Mouse (Mus musculus): Measurements from ENCODE around the gene Il12rb2.

Gene Il12rb2

DNA sequence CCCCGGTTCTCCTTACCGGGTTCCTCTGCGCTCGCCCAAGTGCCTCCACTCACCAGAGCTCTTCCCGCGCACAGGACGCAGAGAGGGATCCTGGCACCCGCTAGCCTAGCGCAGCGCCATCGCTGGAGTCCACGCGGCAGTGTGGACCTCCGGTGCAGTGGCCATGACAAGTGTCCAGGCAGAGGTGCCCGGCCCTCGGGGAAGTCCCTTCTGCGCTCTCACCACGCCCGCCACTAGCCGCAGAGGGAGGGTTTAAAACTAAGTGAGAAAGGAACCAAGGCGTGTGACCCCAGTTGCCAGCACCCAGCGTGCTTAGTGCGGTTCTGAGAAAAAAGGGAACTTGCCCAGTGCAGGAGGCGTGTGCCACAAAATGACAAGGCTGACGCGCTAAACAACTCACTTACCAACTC lies at the start of gene Il12rb2:
TSS of gene Il12rb2 (minus strand) at position 207 of the 410 bp plus-strand sequence.
- DNase-seq = peak; percentile 28 to 38

DNA sequence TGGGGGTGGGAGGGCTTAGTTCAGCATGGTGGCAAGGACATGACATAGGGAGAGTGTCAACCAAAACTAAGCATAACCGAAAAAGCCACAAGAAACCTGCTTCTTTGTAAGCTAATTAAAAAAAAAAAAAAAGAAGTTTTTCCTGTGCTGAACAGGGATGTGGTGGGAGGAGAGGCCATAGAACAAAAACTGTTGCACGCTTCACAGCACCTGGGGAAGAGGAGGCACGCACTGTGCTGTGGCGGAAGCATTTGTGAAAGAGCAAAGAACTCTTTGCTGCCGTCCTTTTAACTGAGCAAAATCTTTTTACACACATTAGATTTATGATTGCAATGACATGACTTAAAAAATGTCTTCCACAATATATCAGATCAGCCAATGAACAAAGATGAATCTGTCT lies 45.8 kb upstream of the Il12rb2 start:
- no peak for DNase-seq

DNA sequence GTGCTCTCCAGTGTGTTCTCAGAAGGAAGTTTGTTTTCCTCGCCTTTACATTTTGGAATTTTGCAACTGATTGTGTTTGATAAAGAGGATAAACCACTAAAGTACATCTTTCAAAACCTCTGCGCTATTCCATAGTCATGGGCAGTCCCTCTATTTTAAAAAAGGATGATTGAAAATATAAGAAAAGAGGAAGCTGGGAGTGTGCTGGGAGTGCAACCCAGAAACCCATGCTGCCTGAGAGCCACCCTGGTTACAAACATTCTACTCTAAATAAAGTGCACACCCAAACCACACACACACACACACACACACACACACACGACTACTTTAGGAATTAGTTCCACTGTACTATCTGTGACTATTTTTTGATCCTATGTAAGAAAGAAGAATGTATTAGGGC lies 40.6 kb upstream of the Il12rb2 start:
- DNase-seq = no peak

DNA sequence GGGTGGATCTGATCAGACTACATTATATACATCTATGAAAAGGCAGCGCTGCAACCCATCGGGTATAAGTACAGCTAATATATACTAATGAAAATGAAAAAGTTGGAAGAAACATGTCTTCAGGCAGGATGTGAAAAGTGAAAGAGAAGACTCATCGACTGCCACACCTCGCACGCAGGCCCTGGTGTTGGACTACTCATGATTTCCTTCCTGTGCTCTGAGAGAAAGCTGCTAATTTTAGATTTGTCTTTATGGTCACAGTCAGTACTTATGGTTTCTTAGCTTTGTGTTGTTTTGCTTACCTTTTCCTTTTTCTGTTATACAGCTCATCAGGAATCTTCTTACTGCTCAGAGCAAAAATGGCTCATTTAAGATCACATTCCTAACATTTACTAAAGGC lies 39.3 kb upstream of the Il12rb2 start:
- no peak for DNase-seq

DNA sequence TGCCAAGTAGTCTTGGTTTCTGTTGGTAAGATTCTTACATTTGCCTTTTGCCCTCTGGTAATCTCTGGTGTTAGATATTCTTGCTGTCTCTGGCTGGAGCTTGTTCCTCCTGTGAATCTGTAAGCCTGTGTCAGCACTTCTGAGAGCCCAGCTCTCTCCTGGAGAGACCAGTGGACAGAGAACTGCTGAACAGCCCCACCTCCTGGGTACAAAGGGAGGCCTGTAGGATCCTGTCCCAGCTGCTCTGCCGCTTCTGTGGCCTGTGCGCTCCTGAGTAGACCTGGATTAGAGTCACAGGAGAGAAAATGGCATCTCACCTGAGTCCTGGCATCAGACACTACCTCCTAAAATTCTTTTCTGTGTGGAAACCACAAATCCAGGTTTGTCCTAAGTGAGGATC lies 37.4 kb upstream of the Il12rb2 start:
- no peak for DNase-seq

DNA sequence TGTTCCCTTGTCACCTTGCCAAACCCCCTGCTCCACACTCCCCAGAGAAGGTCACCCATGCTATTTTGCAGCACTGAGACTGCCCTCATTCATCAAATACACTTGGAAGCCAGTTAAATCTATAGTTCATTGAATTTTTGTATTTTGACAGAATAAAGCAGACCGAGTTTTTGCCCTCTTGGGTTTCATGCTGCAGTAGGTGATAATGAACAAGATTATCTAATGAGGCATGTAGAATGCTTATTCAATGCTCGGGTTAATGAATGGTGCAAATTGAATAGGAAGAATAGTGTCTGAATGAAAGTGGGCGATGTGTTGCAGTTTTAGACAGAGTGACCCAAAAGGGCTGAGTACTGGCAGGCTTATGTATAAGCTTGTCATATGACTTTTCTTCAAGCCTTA lies 29.3 kb upstream of the Il12rb2 start:
- DNase-seq = no peak

DNA sequence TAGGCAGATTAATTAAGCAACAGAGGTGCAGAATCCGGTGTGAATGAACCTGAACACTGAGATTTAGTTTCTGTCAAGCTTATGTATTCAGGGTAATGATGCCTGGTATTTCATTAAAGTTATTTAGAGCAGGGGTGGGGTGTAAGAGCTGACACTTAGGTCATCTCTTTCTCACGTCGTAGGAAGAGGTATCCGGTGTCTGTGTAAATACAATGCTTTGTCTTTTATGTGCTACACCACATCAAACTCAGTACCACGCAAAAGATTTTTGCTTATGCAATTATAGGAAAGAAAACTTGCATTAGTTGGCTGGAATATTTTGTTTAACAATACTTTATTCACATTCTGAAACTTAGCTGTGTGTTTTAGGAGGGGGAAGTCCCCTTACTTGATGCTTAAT lies 23.6 kb upstream of the Il12rb2 start:
- no peak for DNase-seq

DNA sequence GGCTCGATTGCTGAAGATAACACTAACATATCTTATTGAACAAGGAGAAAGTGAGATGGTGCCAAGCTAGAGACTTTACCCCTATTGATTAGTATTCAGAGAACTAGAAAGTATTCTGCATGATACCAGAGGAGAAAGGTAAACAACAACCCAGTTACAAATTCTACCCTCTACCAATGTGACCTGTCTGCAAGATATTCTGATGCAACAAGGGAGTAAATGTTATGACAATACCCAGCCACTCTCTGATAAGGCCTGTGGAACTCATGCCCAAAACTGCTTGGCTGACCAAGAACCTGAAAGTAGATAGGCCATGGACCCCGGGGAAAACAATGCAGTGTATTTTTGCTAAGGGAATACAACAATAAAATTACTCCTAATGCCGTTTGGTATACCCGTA lies 10.2 kb downstream of the Il12rb2 start:
- DNase-seq = no peak

DNA sequence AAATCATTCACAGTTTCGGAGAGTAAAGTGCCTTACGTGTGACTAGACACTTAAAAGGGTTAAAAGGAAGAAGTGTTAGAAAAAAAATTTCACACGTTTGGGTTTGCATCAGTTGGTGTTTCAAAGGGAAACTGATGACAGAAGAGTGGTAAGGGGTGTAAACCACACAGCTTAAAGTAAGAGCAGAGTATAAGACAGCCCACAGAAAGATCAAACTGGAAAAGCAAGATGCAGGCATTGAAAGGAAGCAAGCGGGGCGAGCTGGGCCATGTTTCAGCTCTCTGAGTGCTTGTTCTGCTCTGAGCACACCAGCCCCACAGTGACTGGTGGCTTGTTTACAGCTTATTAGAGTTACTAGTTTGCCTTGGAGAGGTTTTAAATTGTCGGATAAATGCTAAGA lies 27.9 kb downstream of the Il12rb2 start:
- no peak for DNase-seq

DNA sequence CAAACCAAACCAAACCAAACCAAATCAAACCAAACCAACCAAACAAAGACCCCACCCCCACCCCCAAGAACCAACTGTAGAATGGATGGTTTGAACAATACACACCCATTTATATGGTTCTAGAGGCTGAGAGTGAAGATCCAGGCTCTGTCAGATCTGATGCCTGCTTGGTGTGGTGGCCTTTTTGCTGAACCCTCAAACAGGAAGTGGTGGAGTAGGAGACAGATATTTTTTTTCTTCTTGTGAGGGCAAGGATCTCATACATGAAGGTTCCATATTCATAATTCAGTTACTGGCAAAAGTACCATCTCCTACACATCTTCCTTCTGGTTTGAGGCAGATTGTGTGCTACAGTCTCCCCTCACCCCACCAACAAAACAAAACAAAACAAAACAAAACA lies 36.5 kb downstream of the Il12rb2 start:
- DNase-seq = no peak

DNA sequence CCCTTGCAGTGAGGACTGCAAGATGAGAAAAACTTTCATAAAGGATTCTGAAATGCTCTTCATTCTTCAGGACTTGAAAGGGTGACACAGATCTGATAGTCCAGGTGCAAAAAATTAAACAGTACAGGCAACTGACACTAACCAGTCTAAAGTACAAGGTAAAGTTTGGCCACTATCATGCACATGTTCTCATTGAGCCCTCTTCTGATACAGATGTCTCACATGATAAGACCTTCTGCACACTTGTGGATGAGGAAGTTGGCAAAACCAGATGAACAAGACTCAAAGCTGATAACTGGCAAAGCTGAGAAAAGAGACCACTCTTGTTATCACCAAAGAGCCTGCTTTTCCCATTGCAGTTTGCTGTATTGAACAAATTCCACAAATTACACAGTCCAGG lies 38.0 kb downstream of the Il12rb2 start:
- no peak for DNase-seq

DNA sequence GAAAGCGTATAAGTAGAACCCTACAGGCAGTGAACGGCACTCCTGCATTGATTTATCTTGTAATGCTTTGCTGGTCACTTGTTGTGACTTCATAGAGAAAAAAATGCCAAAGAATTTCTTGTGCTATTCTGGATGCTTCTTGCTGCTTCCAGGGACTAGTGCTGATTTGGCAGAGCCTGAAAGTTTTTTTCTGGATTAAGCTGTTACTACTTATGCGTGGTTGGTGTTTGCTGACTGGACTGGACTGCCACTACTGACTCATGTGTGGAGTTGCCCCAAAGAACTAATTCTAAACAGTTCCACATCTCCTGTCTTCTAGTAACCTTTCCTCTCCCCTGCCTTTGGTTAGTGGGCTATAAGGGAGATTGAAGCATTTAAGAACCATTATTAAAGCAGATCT lies 52.2 kb downstream of the Il12rb2 start:
- no peak for DNase-seq

DNA sequence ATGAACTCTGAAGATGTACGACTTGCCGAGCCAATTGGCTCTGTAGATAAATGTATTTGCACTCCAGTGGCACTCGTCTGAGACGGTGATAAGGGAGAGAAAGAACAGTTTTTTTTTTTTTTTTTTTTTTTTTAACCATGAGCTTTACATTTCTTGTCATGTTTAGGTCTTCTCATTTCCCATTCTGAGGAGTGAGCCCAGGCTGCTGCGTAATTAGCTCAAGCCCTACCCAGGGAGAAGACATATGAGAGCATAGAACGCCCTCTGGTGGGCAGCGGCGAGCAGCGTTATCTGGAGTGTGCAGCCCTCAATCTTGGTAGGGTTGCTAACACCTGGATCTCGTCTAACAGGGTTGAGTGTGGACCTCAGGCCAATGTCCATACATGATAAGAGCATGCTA lies 57.5 kb downstream of the Il12rb2 start:
- DNase-seq = peak; percentile 59 to 70

DNA sequence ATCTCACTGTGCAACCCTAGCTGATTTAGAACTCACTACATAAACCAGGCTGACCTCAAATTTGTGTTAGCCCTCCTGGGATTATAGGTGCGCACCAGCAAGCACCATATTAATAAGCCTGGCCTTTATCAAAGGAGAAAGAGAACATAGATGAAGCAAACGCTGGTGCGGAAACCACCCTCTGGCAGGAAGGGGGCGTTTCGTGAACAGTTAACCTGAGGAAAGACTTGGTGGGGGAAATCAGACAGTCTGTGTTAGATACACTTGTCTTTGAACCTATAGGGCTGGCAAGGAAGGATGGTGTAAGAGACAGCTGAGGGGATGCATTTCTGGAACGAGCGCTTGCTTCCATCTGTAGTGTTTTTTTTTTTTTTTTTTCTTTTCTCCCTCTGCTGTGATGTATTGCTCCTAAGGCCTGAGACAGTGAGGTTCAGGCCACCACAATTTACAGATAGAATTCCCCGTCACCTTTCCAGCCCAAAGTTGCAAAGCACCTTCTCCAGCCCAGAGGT lies 58.1 kb downstream of the Il12rb2 start:
- no peak for DNase-seq

DNA sequence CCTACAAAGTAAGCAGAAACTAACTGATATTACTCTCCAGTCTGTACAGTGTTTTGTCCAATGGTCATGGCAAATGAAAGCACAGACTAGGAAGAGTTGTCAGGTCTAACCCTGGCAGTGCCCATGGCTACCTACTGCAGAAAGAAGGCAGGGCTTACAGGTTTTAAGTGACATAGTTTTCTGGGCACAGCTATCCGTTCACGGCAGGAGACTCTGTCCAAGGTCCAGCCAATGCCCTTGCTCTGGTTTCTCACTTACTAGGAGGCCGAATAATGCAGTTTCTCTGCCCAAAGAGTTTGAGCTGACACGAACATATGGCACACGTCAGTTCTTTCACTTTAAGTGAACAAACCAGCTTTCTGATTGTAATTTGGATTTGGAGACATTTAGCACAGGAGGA lies 58.9 kb downstream of the Il12rb2 start:
- DNase-seq = no peak

DNA sequence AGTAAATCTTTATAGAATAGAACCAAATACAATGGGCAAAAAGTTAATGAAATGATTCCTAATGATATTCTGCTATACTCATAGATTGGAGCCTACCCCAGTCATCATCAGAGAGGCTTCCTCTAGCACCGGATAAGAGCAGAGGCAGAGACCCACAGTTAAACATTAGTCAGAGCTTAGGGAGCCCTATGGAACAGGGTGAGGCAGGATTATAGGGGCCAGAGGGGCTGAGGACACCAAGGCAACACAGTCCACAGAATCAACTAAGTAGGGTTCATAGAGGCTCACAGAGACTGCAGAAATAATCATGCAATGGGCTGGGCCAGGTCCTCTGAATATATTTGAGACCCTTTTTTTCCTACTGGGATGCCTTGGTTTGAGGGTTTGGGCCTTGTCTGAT lies 61.3 kb downstream of the Il12rb2 start:
- DNase-seq = no peak

DNA sequence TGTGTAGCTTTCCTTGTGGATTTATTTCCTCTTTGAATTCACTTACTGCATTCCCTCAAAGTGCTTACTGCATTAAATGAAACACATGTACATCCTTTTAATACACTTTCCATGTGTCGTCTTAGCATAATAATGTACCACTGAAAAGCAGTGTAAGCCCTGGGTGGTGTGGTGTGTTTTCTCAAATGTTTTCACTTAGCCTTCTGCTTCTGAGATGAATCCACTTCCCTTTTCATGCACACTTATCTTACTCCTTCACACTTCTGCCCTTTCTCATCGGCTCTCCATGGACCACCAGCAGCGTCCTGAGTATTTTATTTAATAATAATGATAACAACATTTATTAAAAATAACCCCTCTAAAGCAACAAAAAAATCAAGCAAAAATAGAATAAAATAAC lies 66.2 kb downstream of the Il12rb2 start:
- no peak for DNase-seq

DNA sequence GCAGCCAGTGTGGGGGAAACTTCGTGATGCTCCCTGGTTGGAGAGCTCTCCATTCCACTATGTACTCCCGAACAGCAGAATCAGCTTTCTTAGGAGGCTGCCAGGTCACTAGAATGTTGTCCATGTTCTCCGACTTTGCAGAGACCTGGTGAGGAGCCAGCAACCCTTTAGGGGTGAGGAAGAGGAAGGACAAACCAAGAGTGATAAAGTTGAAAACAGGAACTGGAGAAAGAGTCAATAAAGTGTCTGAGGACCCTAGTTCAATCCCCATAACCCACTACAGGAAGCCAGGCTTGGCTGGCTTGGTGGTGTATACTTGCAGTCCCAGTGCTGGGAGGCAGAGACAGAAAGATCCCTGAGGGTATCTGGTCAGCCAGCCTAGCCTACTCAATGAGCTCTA lies 67.0 kb downstream of the Il12rb2 start:
- DNase-seq = no peak

DNA sequence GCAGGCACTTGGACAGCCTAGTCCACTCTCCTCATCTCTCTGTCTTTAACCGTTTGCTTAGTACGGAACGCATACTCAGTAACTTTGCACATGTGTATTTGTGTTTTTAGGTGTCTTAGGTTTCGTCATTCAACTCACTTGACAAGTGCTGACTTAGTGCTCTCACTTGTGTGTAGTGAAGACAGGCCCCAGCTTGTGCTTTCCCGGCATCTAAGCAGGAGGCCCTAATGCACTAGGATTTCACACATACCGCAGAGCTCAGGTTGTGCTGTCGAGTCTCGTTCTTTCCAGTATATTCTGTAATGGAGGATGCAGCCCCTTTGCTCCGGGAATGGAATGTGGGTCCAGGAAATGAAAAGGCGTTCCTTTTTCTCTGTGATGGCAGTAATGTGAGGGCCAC lies 72.8 kb downstream of the Il12rb2 start:
- no peak for DNase-seq

DNA sequence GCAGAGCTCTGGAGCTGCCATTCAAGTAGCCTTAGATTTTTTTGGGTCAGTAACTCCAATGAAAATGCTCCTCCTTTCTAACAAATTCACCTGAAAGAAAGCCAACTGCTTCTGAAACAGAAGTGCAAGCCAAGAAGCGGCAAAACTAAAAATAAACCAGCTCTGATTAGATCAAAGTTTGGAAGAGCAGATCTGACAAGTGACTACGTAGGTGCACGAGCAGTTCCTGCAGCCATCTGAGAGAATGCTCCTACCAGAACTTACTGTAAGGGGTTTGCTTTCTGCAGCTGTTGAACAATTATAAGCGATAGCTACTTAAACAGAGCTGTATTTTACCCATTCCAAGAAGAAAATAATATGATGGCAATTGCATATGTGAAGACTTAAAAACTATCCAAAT lies 73.5 kb downstream of the Il12rb2 start:
- no peak for DNase-seq

DNA sequence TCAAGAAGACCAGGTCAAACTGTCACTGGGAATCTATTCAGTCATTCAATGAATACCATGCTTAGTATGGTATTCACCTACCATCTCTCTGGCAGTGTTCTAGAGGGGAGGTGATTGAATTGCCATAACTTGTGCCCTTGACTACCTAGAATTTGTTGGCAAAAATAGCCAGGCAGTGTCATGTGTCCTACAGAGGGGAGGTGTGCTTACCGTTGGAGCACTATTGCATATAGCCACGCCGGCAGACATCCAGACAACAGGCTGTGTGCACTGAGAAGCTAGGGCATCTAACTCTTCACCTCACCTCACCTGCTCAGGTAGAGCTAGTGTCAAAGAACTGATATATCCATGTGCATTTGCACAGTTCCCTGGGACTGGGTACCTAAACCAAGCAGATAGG lies 74.8 kb downstream of the Il12rb2 start:
- DNase-seq = no peak

DNA sequence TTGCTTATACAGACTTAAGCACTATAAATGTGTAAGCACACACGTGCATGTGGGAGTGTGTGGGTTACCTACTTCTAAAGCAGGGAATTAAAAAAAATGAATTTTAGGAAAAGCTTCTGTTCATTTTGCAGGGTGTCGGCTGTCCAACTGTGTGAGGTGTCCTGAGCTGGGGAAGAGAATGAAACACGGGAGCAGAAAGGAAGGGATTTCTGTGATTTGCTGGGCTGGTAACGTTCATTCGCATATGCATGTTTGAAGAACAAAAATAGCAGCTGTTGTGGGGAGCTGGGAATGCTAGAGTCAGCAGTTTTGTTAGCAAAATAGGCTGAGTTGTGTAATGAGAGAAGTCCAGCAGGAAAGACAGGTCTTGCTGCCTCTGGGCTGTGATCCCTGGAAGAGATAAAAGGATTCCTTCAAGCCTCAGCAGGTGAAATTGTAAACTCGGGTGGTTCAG lies 75.3 kb downstream of the Il12rb2 start:
- DNase-seq = peak in 1 of 2 experiments; percentile 29

DNA sequence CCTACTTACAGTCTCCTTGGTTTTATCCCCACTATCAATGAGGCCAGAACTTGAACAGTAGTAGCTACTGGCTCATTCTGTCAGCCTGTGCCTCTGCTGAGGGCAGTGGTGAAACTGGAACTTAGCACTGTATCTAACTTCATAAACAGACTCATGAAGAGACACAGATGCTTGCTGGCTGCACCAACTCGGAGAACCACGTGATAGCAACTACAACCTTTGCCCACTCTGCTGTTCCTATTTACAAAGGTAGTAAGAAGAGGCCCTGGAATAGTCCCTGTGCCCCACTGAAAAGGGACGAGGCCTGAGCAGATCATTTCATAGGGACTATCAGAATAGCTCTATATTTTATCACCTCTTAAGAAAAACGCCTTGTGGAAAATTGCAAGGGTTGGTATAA lies 75.7 kb downstream of the Il12rb2 start:
- no peak for DNase-seq

DNA sequence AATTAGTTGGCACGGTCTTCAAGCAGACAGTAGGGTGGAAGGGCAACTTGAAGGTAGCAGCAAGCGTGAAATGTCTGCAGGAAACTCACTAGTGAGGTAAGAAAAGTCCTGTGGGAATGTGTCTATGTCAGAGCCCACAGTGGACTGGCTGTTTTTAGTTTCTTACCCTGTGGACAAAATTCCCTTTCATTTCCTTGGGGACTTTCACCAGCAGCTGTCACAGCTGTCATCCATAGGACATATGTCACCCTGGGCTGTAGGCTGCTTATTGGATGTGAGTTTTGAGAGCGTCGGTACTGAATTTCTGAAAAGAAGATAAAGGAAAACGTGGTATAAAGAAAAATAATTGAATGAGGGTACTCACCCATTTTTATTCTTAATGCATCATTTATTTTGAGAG lies 77.2 kb downstream of the Il12rb2 start:
- DNase-seq = no peak

DNA sequence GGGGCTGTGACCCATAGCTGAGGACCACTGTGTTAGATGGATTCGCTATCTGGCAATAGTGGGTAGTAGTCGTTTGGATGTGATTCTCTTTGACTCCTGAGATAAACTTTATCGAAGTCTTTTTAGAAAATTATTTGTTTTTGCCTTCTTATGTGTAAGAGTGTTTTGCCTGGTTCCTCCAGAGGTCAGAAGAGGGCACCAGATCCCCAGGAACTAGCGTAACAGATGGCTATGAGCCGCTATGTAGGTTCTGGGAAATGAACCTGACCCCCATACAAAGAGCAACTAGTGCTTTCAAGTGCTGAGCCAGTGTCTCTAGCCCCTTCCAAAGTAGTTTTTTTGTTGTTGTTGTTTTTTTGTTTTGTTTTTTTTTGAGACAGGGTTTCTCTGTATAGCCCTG lies 79.9 kb downstream of the Il12rb2 start:
- no peak for DNase-seq
